Mouse (Mus musculus): ENCODE measurements around the gene Kif9.

Kif9 gene

GRCm38 (mm10) chr9:110529002-110529737 lies 52.4 kb downstream of the Kif9 start:
- no peak for DNase-seq

- no peak for DNase-seq
Observed at GRCm38 (mm10) chr9:110530650-110531049, 53.9 kb downstream of the Kif9 start.

GRCm38 (mm10) chr9:110531151-110531791 lies 54.5 kb downstream of the Kif9 start:
- DNase-seq: no peak

GRCm38 (mm10) chr9:110531914-110532489 lies 55.2 kb downstream of the Kif9 start:
- peak; percentile 97 for DNase-seq

- DNase-seq: peak; percentile 78
Observed at GRCm38 (mm10) chr9:110532538-110533291, 56.0 kb downstream of the Kif9 start, which contains the start of gene Setd2. Gene Setd2 (plus strand): TSS chr9:110532597.

- peak; percentile 19 for DNase-seq
Observed at GRCm38 (mm10) chr9:110533645-110534044, 56.9 kb downstream of the Kif9 start.

GRCm38 (mm10) chr9:110535114-110535513 lies 58.4 kb downstream of the Kif9 start:
- no peak for DNase-seq

GRCm38 (mm10) chr9:110536636-110537035 lies 59.9 kb downstream of the Kif9 start:
- DNase-seq: no peak

- DNase-seq: no peak
Observed at GRCm38 (mm10) chr9:110538511-110538910, 61.8 kb downstream of the Kif9 start.

GRCm38 (mm10) chr9:110541988-110542387 lies 65.2 kb downstream of the Kif9 start:
- no peak for DNase-seq

- no peak for DNase-seq
Observed at GRCm38 (mm10) chr9:110548261-110548660, 71.5 kb downstream of the Kif9 start.

- DNase-seq: no peak
Observed at GRCm38 (mm10) chr9:110568309-110568708, 91.6 kb downstream of the Kif9 start.
